Mouse (Mus musculus) stomach, postnatal 0 days (tissue): ENCODE results near the gene Dcst1.

Source experiments
- CTCF ChIP-seq: IDR thresholded peaks from 2 replicates; pipeline ENCODE4 v1.5.1; 2016; ENCODE audit warnings: antibody characterized with exemption, low read depth, mild to moderate bottlenecking, moderate library complexity
- EP300 ChIP-seq: optimal IDR thresholded peaks from 2 replicates; pipeline ENCODE3; 2016; ENCODE audit warnings: antibody characterized with exemption

GRCm38 (mm10) chr3:89365486-89366414 lies 697 bp upstream of the Dcst1 start:
- no peak for TF ChIP-seq CTCF
- TF ChIP-seq EP300: no peak
